Mouse (Mus musculus) left cerebral cortex, postnatal 4 days (tissue): ENCODE measurements at regions not wholly inside any gene's neighbourhood (a gene's known extent, or its start where the extent isn't known, plus 50 kb on each side); places are given as distances from the start of the nearest gene placed in this dataset.
A peak's percentile ranks its signal among the peaks of the same experiment; 100 is the strongest.
"Not testable (repeated sequence)": the region's sequence is repeated elsewhere in the genome, so short reads cannot be mapped to it uniquely, and the experiment has no call there.

ENCODE experiments used
- DNase-seq: peaks from one replicate; pipeline ENCODE4 v3.0.0-alpha.2; 2022
- intact Hi-C: fragments of 180-260 bp; cut with DNase I; formaldehyde crosslinking; loops from one replicate; pipeline ENCODE4 v1.15.1; 2025

GRCm38 (mm10) chr8:34669146-34669545 is 557.6 kb upstream of the Gm10131 start:
- DNase-seq: no peak
- intact Hi-C loops: no loop called here

- intact Hi-C loops: no loop called here
- no peak for DNase-seq
These were observed 552.9 kb upstream of the Gm10131 start for GRCm38 (mm10) chr8:34664429-34664828.

GRCm38 (mm10) chr8:34662532-34662931 is 551.0 kb upstream of the Gm10131 start:
- intact Hi-C loops: no loop called here
- no peak for DNase-seq

- intact Hi-C loops: no loop called here
- DNase-seq: no peak
These were observed 540.2 kb upstream of the Gm10131 start for GRCm38 (mm10) chr8:34651750-34652149.

- intact Hi-C loops, DNase-seq: not testable (repeated sequence)
These were observed 516.7 kb upstream of the Gm10131 start for GRCm38 (mm10) chr8:34628221-34628620.

- intact Hi-C loops: no loop called here
- DNase-seq: no peak
These were observed 514.1 kb upstream of the Gm10131 start for GRCm38 (mm10) chr8:34625670-34626069.

- DNase-seq: no peak
- intact Hi-C loops: no loop called here
These were observed 512.2 kb upstream of the Gm10131 start for GRCm38 (mm10) chr8:34623783-34624182.

- intact Hi-C loops: no loop called here
- no peak for DNase-seq
These were observed 510.9 kb upstream of the Gm10131 start for GRCm38 (mm10) chr8:34622177-34623114.

GRCm38 (mm10) chr8:34618046-34618445 is 506.5 kb upstream of the Gm10131 start:
- DNase-seq: no peak

GRCm38 (mm10) chr8:34614987-34615386 is 503.4 kb upstream of the Gm10131 start:
- DNase-seq: no peak
- intact Hi-C loops: no loop called here

More at GRCm38 (mm10) chr8:34618046-34618445, 506.5 kb upstream of the Gm10131 start:
- intact Hi-C loops: no loop called here

GRCm38 (mm10) chr8:34614031-34614526 is 502.5 kb upstream of the Gm10131 start:
- intact Hi-C loops: no loop called here
- peak; percentile 81 for DNase-seq

GRCm38 (mm10) chr8:34613138-34613537 is 501.6 kb upstream of the Gm10131 start:
- intact Hi-C loops: no loop called here

GRCm38 (mm10) chr8:34612396-34612795 is 500.9 kb upstream of the Gm10131 start:
- no peak for DNase-seq
- intact Hi-C loops: no loop called here

More at GRCm38 (mm10) chr8:34613138-34613537, 501.6 kb upstream of the Gm10131 start:
- DNase-seq: no peak

- DNase-seq: no peak
These were observed 498.6 kb upstream of the Gm10131 start for GRCm38 (mm10) chr8:34610186-34610585.

GRCm38 (mm10) chr8:34607426-34607825 is 495.9 kb upstream of the Gm10131 start:
- intact Hi-C loops: no loop called here

More at GRCm38 (mm10) chr8:34610186-34610585, 498.6 kb upstream of the Gm10131 start:
- intact Hi-C loops: no loop called here

GRCm38 (mm10) chr8:34605031-34605430 is 493.5 kb upstream of the Gm10131 start:
- DNase-seq: no peak
- intact Hi-C loops: no loop called here

More at GRCm38 (mm10) chr8:34607426-34607825, 495.9 kb upstream of the Gm10131 start:
- DNase-seq: no peak

- DNase-seq: no peak
- intact Hi-C loops: no loop called here
These were observed 493.0 kb upstream of the Gm10131 start for GRCm38 (mm10) chr8:34604581-34604980.

GRCm38 (mm10) chr8:34601426-34601953 is 490.0 kb upstream of the Gm10131 start:
- intact Hi-C loops: no loop called here
- no peak for DNase-seq

GRCm38 (mm10) chr8:34600880-34601279 is 489.3 kb upstream of the Gm10131 start:
- DNase-seq: peak; percentile 35
- intact Hi-C loops: no loop called here

GRCm38 (mm10) chr8:34596593-34596992 is 485.1 kb upstream of the Gm10131 start:
- DNase-seq: no peak
- intact Hi-C loops: no loop called here

- intact Hi-C loops: no loop called here
- no peak for DNase-seq
These were observed 479.6 kb upstream of the Gm10131 start for GRCm38 (mm10) chr8:34590976-34591749.
